Mouse (Mus musculus) midbrain, embryonic 15.5 days (tissue): ENCODE results near the gene Fam199x. TPM values are rescaled to one million over a fixed set of nuclear protein-coding genes. Genes with fewer than 3 reads are reported as not detected.

Experiments used
- ATAC-seq: fragments of 200-750 bp; cut with Nextera tagmentation; replicated peaks from 2 replicates; pipeline ENCODE4 v1.8.0; 2017; ENCODE audit warnings: moderate TSS enrichment
- H3K27ac ChIP-seq: fragments of 300-500 bp; sonication (generic); 2 replicates; pipeline ENCODE4 v1.5.1; 2015; ENCODE audit warnings: mild to moderate bottlenecking, inconsistent platforms
- H3K27me3 ChIP-seq: fragments of 300-500 bp; sonication (generic); replicated peaks from 2 replicates; pipeline ENCODE4 v1.6.1; 2015; ENCODE audit warnings: inconsistent platforms
- H3K36me3 ChIP-seq: fragments of 300-500 bp; sonication (generic); replicated peaks from 2 replicates; pipeline ENCODE4 v1.6.1; 2015; ENCODE audit warnings: inconsistent platforms
- H3K4me1 ChIP-seq: fragments of 300-500 bp; sonication (generic); 2 replicates; pipeline ENCODE4 v1.6.1; 2015; ENCODE audit warnings: inconsistent platforms
- H3K4me2 ChIP-seq: fragments of 300-500 bp; sonication (generic); 2 replicates; pipeline ENCODE4 v1.6.1; 2015; ENCODE audit warnings: inconsistent platforms, mild to moderate bottlenecking, moderate library complexity
- H3K4me3 ChIP-seq: fragments of 300-500 bp; sonication (generic); 2 replicates; pipeline ENCODE4 v1.5.1; 2015; ENCODE audit warnings: mild to moderate bottlenecking, inconsistent platforms
- H3K9ac ChIP-seq: fragments of 300-500 bp; sonication (generic); 2 replicates; pipeline ENCODE4 v1.6.1; 2015; ENCODE audit warnings: mild to moderate bottlenecking, inconsistent platforms
- H3K9me3 ChIP-seq: fragments of 300-500 bp; sonication (generic); 2 replicates; pipeline ENCODE4 v1.6.1; 2016; ENCODE audit warnings: inconsistent platforms
- WGBS: fragments of 180-500 bp; shearing (Covaris S2); methylation state at CpG from one replicate; pipeline ENCODE4 v1.1.7; 2015; ENCODE audit warnings: mixed read lengths; 5-methylcytosine and 5-hydroxymethylcytosine counted together
- polyA plus RNA-seq: library from polyadenylated mRNA; unstranded; fragments of >200 nt; fragmentation: Nextera tagmentation; extraction: Ambion mirVana; gene quantifications from 2 replicates; pipeline ENCODE4 v1.2.1, GENCODE M21; 2015

Gene Fam199x
- polyA plus RNA-seq, 1 experiment from 2014 or later = 9.4 TPM

GRCm38 (mm10) chrX:137104531-137104930 is 55.1 kb downstream of the Fam199x start:
- 23% methylated on average over 25 of the region's 25 CpGs for WGBS
- H3K27me3 ChIP-seq = peaks cover 51% of the 10 kb centered on the region

GRCm38 (mm10) chrX:137106498-137106897 is 57.1 kb downstream of the Fam199x start:
- WGBS = 12% methylated on average over 12 of the region's 13 CpGs
- H3K9me3 ChIP-seq = no peaks in the 10 kb centered on the region
- H3K36me3 ChIP-seq = no peaks in the 10 kb centered on the region
- no peaks in the 10 kb centered on the region for H3K4me1 ChIP-seq
- H3K4me2 ChIP-seq = no peak overlapping the region
- peaks cover 41% of the 10 kb centered on the region for H3K27me3 ChIP-seq
- H3K4me3 ChIP-seq = no peak overlapping the region
- no peak for ATAC-seq
- H3K27ac ChIP-seq = no peak overlapping the region
- no peak overlapping the region for H3K9ac ChIP-seq

More at GRCm38 (mm10) chrX:137104531-137104930, 55.1 kb downstream of the Fam199x start:
- no peaks in the 10 kb centered on the region for H3K4me1 ChIP-seq
- H3K9ac ChIP-seq = no peak overlapping the region
- ATAC-seq = no peak
- no peak overlapping the region for H3K27ac ChIP-seq
- no peaks in the 10 kb centered on the region for H3K9me3 ChIP-seq
- no peak overlapping the region for H3K4me2 ChIP-seq
- H3K4me3 ChIP-seq = no peak overlapping the region
- no peaks in the 10 kb centered on the region for H3K36me3 ChIP-seq

- H3K4me1 ChIP-seq = no peaks in the 10 kb centered on the region
- peaks cover 54% of the 10 kb centered on the region for H3K27me3 ChIP-seq
- no peak for ATAC-seq
- 19% methylated on average over 39 of the region's 40 CpGs for WGBS
- no peak overlapping the region for H3K4me2 ChIP-seq
- H3K36me3 ChIP-seq = no peaks in the 10 kb centered on the region
- no peak overlapping the region for H3K9ac ChIP-seq
- H3K4me3 ChIP-seq = peak overlapping the region; percentile 5; the same call in 1 of the 2 replicates
- H3K27ac ChIP-seq = no peak overlapping the region
- no peaks in the 10 kb centered on the region for H3K9me3 ChIP-seq
Observed at GRCm38 (mm10) chrX:137118097-137118746, 68.8 kb downstream of the Fam199x start.

- Histone ChIP-seq H3K36me3 (no peaks in the 10 kb centered on the region), H3K9me3 (no peaks in the 10 kb centered on the region), H3K4me3 (no peak overlapping the region), H3K4me2 (peak overlapping the region; percentile 21), H3K9ac (no peak overlapping the region), H3K4me1 (no peaks in the 10 kb centered on the region), H3K27ac (no peak overlapping the region), H3K27me3 (peaks cover 52% of the 10 kb centered on the region)
- WGBS = 25% methylated on average over 51 of the region's 52 CpGs
- no peak for ATAC-seq
Observed at GRCm38 (mm10) chrX:137119675-137120423, 70.5 kb downstream of the Fam199x start.

GRCm38 (mm10) chrX:137121718-137122117 is 72.3 kb downstream of the Fam199x start, which contains the start of gene Esx1:
Esx1 (minus strand) TSS chrX:137122083.
- H3K4me3 ChIP-seq = no peak within 1 kb of the TSS
- WGBS = 37% methylated on average over 20 of the region's 21 CpGs
- no peaks in the 10 kb centered on the region for H3K9me3 ChIP-seq
- no peak within 1 kb of the TSS for H3K9ac ChIP-seq
- no peak for ATAC-seq
- no peak within 1 kb of the TSS for H3K27ac ChIP-seq
- H3K4me1 ChIP-seq = no peaks in the 10 kb centered on the region
- no peak within 1 kb of the TSS for H3K4me2 ChIP-seq
- H3K27me3 ChIP-seq = peaks cover 56% of the 10 kb centered on the region
- H3K36me3 ChIP-seq = no peaks in the 10 kb centered on the region

GRCm38 (mm10) chrX:137127542-137127941 is 78.1 kb downstream of the Fam199x start:
- H3K4me2 ChIP-seq = no peak overlapping the region
- WGBS = 19% methylated on average over 17 of the region's 17 CpGs
- no peak overlapping the region for H3K27ac ChIP-seq
- H3K9me3 ChIP-seq = no peaks in the 10 kb centered on the region
- H3K4me3 ChIP-seq = no peak overlapping the region
- H3K36me3 ChIP-seq = no peaks in the 10 kb centered on the region
- H3K4me1 ChIP-seq = no peaks in the 10 kb centered on the region
- H3K9ac ChIP-seq = no peak overlapping the region
- ATAC-seq = no peak
- H3K27me3 ChIP-seq = peaks cover 32% of the 10 kb centered on the region

Other genes starting within 250 kb of the Fam199x start
- gene Plp1, start 226.9 kb upstream of the Fam199x start, polyA plus RNA-seq = 10.0 and 11.4 TPM in 2 replicates
- gene Rab9b, start 180.8 kb upstream of the Fam199x start, polyA plus RNA-seq = 23.1 and 24.4 TPM in 2 replicates
- gene H2bfm, start 122.3 kb upstream of the Fam199x start, polyA plus RNA-seq = not detected in 2 replicates
- 70.9 and 74.1 TPM in 2 replicates for gene Tmsb15b2, start 74.1 kb upstream of the Fam199x start, polyA plus RNA-seq
- gene Tmsb15l, start 72.7 kb upstream of the Fam199x start, polyA plus RNA-seq = 7.0 and 8.3 TPM in 2 replicates
- gene Tmsb15b1, start 72.7 kb upstream of the Fam199x start, polyA plus RNA-seq = 30.8 and 31.9 TPM in 2 replicates
- 413 and 428 TPM in 2 replicates for gene Zcchc18, start 56.4 kb upstream of the Fam199x start, polyA plus RNA-seq
- gene Slc25a53, start 11.3 kb upstream of the Fam199x start, polyA plus RNA-seq = 14.3 and 15.2 TPM in 2 replicates
- gene Esx1, start 72.5 kb downstream of the Fam199x start, polyA plus RNA-seq = not detected in 2 replicates